Mouse (Mus musculus) G1E (cell line): ENCODE data around the gene Apol7b.

Experiments
- CTCF ChIP-seq: IDR thresholded peaks from 2 replicates; pipeline ENCODE4 v1.5.1; 2012; ENCODE audit warnings: low read depth, low read length, inconsistent platforms, mixed read lengths
- GATA1 ChIP-seq: IDR thresholded peaks from 2 replicates; pipeline ENCODE4 v1.6.1; 2012; ENCODE audit warnings: borderline replicate concordance, low read length, inconsistent platforms, mixed read lengths
- GATA2 ChIP-seq: IDR thresholded peaks from 2 replicates; pipeline ENCODE4 v1.6.1; 2012; ENCODE audit warnings: low read depth, low read length, inconsistent platforms, borderline replicate concordance
- POLR2AphosphoS5 ChIP-seq: IDR thresholded peaks from 2 replicates; pipeline ENCODE4 v1.6.1; 2012; ENCODE audit warnings: low read depth, low read length, inconsistent platforms; ENCODE audit not compliant: insufficient replicate concordance

- TF ChIP-seq GATA2 (no peak), CTCF (no peak), GATA1 (no peak), POLR2AphosphoS5 (no peak)
Observed at GRCm38 (mm10) chr15:77376920-77377319, 70.4 kb downstream of the Apol7b start.
